Mouse (Mus musculus): ENCODE results near the gene Il25. TPM values are rescaled to one million over a fixed set of nuclear protein-coding genes. Genes with fewer than 3 reads are reported as not detected.
"Not testable (repeated sequence)": the region's sequence is repeated elsewhere in the genome, so short reads cannot be mapped to it uniquely, and the experiment has no call there.

Il25 gene
- polyA plus RNA-seq, 1 experiment, result 0.50 TPM

DNA sequence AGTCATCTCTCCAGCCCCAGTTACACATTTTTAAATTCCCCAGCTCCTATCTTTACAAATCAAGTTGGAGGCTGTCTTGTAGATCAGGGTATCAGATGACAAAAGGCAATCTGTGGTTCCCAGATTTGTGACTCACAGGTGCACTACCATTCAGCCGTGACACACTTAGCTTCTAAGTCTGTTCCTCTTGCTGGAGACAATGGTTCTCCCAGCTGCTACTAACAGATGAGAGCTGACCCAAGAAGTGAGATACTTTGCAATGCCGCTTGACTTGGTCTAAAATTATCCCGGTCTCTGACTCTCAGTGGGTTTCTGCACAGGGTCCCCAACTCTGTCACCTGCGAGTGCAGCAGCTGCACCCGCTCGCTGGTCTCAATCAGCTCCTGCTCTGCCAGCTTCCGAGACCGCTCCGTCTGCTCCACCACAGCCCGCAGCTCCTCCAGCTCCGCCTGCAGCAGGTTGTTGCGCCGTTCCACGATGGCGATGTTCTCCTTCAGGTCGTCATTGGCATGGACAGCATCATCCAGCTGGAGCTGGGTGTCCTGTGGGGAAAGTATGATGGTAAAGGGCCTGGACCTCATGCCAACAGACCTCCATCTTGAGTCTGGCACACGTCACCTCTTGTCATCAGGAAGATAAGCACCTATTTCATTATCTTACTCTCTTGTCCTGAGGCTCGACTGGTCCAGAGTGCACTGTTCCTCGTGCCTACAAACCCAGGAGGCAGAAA, 13.6 kb downstream of the Il25 start:
- WGBS, result 72% methylated on average over 19 of the region's 19 CpGs
- DNase-seq (ENCODE audit: low read depth, low spot score), result no peak

DNA sequence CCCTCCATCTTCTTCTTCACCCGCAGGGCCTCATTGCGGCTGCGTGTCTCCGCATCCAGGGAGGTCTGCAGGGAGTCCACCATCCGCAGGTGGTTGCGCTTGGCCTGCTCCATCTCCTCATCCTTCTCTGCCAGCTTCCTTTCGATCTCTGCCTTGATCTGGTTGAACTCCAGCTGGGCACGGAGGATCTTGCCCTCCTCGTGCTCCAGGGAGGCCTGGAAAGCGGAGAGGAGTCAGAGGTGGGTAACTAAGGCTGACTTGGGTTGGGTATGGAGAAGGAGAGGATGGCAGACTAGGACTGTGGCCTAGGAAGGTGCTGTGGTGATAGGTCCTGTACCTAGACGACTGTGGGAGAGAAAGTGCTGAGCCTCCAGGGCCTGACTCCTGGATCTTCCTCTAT, 14.5 kb downstream of the Il25 start:
- DNase-seq (ENCODE audit: low read depth, low spot score), result not testable (repeated sequence)
- 84% methylated on average over 11 of the region's 11 CpGs for WGBS

DNA sequence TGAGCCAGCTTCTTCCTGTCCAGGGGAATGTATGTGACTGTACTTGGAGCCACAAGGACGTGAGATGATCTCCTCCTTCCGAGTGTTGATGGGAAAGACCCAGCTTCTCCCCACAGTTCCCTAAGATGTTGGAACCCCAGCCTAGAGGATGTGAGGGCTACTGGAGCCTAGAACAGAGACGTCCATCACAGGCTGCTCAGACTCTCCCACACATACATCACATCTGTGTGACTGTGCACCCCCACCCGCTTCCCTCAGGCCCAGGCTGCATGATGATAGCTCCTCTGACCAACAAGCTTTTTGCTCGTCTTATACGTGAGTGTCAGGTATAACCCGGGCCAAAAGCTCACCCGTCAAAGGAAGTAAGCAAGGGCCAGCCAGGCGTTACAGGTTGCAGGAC, 16.3 kb downstream of the Il25 start:
- WGBS, result 81% methylated on average over 9 of the region's 9 CpGs
- DNase-seq (ENCODE audit: low read depth, low spot score), result no peak

DNA sequence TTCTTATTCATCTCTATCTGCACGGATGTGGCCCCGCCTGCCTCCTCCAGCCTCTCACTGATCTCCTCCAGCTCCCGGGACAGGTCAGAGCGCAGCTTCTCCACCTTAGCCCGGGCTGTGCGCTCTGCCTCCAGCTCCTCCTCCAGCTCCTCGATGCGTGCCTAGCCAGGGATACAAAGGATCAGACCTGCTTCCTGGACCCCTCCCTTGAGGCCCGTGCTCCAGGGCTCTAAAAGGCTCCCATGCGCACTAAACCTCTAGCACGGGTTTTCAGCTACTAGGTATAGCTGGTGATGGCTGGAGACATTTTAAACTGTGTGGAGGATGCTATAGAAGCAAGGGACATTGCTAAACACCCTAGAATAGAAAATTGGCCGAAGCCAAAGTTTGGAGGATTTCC, 18.0 kb downstream of the Il25 start:
- WGBS, result 52% methylated on average over 12 of the region's 12 CpGs
- no peak for DNase-seq (ENCODE audit: low read depth, low spot score)

DNA sequence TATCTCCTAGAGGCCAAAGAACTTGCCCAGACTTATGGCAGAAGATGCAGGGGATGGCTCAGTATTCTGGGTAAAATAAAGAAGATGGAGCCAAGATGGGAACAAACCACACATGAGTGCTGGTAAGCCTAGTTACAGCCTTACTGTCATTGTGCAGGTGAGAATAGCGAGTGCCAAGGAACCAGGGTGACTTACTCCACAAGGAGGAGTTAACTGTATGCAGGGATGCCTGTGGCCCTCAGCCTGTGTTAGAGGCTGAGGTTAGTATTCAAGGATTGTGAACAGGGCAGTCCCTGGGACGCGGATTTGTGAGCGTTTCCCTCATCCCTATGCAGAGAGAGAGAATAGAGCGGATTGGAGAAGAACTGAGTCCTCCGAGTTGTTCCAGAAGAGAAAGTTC, 19.1 kb downstream of the Il25 start:
- WGBS, result 87% methylated on average over 6 of the region's 6 CpGs
- no peak for DNase-seq (ENCODE audit: low read depth, low spot score)

DNA sequence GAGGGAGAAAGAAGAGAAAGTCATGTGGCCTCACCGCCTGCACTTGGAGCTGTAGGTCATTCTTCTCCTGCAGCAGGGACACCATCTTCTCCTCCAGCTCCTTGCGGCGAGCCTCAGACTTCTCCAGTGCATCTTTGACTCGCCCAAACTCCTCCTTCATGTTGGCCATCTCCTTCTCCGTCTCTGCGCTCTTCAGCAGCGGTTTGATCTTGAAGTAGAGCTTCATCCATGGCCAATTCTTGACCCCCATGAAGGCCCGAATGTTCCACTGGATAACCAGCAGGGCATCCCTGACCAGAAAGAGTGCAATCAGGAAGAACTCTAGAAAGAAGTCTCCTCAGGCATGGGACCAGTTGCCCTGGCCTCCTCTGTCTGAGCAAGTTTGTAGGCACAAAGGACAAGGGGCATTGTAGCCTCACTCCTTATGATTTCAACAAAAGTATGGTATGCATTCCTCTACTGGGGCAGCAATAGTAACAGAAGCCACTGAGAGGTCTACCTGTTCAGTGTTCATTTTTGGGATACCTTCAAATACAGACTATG, 21.2 kb downstream of the Il25 start:
- no peak for DNase-seq (ENCODE audit: low read depth, low spot score)
- 87% methylated on average over 8 of the region's 8 CpGs for WGBS

DNA sequence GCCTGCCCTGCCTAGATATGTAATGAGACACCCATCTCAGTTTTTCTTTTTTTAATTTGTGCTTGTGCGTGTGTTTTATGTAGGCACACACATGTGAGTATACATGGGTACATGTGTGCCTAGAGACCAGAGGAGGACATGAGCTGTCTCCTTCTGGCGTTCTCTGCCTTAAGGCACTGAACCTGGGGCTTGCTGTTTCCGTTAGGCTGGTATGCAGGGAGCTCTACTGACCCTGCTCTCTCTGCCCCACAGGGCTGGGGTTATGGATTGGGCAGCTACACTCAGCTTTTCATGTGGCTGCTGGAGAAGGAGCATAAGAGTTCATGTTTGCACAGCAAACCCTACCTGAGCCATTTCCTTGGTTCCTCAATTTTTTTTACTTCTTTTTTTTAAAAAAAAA, 22.0 kb downstream of the Il25 start:
- 78% methylated on average over 3 of the region's 3 CpGs for WGBS
- DNase-seq (ENCODE audit: low read depth, low spot score), result no peak

DNA sequence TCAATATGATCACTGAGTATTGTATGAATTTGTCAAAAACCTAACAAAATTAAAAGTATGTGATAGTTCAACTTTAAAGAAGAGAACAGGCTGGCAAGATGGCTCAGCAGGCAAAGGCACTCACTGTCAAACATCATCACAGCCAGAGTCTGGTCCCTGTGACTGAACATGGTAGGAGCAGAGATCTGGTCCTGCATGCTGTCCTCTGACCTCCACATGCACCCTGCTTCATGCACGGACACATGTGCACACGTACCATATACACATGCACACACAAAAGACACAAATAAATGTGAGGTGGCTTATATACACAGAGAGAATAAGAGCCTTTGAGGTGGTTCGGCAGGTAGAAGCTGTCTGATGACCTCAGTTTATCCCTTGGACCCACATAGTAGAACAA, 23.0 kb downstream of the Il25 start:
- WGBS, result 74% methylated on average over 3 of the region's 3 CpGs
- no peak for DNase-seq (ENCODE audit: low read depth, low spot score)

DNA sequence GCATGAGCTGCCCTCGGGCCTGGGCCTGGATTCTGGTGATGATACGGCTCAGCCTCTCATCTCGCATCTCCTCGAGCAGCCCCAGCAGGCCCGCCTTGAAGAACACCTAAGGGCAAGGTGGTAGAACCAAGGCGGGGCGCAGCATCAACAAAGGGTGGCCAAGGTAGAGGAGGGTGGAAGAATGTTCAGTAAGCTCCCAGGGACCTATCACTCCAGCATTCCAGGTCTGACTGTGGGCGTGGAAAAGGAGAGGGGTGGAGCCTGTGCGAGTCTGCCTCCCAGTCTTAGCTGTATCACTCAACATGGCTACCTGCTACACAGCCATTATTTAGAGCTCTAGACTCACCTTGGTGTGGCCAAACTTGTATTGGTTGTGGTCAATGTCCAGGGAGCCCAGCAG, 24.0 kb downstream of the Il25 start:
- 71% methylated on average over 9 of the region's 9 CpGs for WGBS
- DNase-seq (ENCODE audit: low read depth, low spot score), result no peak

DNA sequence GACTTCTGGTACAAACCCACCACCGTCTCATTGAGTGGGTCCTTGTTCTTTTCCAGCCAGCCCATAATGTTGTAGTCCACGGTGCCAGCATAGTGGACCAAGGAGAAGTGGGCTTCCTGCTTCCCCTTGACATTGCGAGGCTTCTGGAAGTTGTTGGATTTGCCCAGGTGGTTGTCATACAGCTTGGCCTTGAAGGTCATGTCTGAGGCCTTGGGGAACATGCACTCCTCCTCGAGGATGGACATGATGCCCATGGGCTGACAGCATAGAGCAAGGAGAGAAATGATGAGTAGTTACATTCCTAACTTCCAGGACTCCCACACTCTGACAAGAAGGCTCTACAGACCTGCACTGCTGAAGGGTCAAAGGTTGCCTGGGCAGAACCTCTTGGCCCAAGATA, 26.0 kb downstream of the Il25 start:
- DNase-seq (ENCODE audit: low read depth, low spot score), result no peak
- WGBS, result 71% methylated on average over 4 of the region's 4 CpGs

DNA sequence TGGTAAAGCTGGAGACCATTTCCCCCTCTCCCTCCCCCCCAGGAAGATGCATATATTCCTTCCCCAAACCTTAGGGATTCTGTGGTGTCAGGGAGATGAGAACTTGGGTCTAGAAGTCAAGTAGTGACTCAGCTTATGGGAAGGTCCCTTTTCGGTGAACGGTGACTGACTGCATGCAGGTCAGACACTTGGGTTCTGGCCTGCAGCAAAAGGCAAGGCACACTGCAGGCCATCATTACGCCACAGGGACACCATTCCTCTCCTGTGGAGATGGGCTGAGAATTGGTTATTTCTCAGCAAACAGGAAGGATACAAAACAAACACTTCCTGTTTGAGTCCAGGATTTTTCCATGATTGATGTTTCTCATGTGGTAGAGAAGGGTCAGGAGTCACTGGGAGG, 26.7 kb downstream of the Il25 start:
- WGBS, result 87% methylated on average over 3 of the region's 3 CpGs

DNA sequence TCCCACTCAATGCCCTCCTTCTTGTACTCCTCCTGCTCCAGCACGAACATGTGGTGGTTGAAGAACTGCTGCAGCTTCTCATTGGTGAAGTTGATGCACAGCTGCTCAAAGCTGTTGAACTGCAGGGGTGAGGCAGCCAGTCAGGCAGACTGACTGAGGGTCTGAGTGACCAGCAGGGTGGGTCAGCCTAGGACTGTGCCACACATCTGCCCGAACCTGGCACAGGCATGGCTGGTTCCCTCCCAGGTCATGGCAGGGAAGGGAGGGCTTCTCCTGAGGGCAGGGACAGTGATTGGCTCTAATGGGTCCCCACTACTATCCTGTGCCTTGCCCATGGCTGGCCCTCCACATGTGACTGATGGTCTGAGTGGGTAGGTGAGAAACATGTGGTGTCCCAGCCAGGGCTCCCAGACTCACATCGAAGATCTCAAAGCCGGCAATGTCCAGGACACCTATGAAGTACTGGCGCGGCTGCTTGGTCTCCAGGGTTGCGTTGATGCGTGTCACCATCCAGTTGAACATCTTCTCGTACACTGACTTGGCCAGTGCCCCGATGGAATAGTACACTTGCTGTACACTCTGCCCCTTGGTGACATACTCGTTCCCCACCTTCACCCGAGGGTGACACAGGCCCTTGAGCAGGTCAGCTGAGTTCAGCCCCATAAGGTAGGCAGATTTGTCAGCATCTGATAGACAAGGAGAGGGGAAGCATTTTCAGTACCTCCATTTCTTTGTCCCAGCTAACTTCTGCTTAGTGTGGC, 27.5 kb downstream of the Il25 start:
- WGBS, result 87% methylated on average over 12 of the region's 12 CpGs
- not testable (repeated sequence) for DNase-seq (ENCODE audit: low read depth, low spot score)

More for the DNA sequence above, 26.7 kb downstream of the Il25 start:
- no peak for DNase-seq (ENCODE audit: low read depth, low spot score)

DNA sequence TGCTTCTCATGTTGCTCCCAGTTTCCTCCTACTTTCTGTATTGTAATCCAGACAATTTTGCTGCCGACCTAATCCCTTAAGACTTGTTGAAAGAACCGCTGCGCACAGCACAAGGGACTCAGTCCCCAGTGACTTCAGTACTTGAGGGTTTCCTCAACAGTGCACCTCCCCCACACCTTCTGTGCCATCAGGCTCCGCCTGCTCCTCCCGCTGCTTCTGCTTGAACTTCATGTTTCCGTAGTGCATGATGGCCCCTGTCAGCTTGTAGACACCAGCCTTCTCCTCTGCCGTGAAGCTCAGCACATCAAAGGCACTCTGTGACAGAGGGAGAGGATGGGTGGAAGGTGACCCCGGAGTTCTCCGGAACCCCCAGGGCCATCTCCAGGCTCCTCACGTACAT, 28.3 kb downstream of the Il25 start:
- 59% methylated on average over 10 of the region's 10 CpGs for WGBS
- no peak for DNase-seq (ENCODE audit: low read depth, low spot score)

DNA sequence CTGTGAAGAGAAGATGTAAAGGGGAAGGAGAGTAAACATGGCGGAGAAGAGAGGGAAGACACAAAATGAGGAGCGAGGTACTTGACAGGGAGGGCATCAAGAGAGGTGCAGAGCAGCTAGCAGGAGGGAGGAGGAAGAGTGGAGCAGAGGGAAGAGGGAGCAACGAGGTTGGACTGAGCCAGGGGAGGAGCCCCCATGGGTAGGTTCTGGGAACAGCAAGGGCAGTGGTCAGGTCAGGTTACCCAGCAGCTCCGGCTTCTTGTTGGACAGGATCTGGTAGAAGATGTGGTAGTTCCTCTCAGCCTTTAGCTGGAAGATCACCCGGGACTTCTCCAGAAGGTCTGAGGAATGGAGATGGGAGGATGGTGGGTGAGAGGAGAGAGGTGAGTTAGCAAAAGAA, 29.0 kb downstream of the Il25 start:
- DNase-seq (ENCODE audit: low read depth, low spot score), result no peak
- 71% methylated on average over 5 of the region's 5 CpGs for WGBS

DNA sequence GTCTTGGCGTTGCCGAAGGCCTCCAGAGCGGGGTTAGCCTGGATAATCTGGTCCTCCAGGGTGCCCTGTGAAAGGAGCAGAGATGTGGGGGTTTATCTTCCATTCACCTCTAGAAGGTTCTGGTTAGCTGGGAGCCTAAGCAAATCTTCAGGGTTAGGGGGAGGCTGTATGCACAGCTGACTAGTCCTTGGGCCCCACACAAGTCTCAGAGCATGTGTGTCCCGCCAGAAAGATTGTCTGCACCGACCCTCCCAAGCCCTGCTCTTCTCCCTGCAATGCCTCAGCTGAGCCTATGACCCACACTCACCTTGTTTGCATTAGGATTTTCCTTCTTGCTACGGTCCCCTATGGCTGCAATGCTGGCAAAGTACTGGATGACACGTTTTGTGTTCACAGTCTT, 30.2 kb downstream of the Il25 start:
- DNase-seq (ENCODE audit: low read depth, low spot score), result no peak
- 72% methylated on average over 7 of the region's 7 CpGs for WGBS

DNA sequence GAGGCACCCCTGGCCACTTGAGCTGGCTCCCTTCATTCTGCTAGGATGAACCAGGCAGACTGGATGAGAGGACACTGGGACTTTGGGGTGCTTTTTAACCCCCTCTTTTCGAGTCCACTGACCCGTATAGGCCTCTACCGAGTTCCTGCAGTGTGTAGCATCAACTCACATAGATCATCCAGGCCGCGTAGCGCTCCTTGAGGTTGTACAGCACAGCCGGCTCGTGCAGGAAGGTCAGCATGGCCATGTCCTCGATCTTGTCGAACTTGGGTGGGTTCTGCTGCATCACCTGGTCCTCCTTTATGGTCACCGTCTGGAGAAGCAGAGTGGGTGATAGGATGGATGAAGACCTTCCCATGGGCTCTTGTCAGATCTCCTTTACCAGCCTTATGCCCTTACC, 31.2 kb downstream of the Il25 start:
- WGBS, result 84% methylated on average over 11 of the region's 11 CpGs
- DNase-seq (ENCODE audit: low read depth, low spot score), result no peak

DNA sequence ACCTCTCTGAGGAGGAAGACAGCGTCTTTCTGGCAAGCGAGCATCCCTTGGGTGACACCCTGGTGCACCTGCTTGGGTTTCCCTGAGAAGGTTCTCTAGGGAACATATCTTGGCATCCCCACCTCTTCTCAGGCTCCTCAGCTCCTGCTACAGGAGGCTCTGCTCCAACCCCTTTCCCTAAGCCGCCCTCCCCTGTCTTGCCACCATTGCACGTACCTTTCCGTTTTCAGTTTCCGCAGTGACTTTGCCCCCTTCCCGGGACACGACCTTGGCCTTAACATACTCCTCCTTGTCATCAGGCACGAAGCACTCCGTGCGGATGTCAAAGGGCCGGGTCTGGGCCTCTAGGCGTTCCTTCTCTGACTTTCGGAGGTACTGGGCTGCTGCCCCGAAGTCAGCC, 32.5 kb downstream of the Il25 start:
- 73% methylated on average over 15 of the region's 15 CpGs for WGBS
- DNase-seq (ENCODE audit: low read depth, low spot score), result no peak

DNA sequence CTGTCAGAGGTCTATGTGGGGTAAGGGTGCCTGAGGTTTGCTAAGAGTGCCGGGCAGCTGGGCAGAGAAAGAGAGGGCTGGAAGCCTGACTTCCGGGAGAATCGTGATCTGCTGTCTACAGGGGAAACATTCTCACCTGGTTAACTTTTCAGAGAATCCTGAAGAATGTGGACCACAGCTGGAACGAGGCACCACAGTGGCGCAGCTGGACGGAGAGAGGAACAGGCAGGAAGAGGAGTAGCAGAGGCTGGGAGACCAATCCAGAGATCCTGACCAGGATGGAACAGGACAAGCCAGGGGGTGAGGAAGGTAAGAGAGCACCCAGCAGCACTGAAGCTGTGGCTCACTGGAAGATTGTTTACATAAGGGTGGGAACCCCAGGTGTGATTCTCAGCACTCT, 33.1 kb downstream of the Il25 start:
- 47% methylated on average over 6 of the region's 6 CpGs for WGBS

DNA sequence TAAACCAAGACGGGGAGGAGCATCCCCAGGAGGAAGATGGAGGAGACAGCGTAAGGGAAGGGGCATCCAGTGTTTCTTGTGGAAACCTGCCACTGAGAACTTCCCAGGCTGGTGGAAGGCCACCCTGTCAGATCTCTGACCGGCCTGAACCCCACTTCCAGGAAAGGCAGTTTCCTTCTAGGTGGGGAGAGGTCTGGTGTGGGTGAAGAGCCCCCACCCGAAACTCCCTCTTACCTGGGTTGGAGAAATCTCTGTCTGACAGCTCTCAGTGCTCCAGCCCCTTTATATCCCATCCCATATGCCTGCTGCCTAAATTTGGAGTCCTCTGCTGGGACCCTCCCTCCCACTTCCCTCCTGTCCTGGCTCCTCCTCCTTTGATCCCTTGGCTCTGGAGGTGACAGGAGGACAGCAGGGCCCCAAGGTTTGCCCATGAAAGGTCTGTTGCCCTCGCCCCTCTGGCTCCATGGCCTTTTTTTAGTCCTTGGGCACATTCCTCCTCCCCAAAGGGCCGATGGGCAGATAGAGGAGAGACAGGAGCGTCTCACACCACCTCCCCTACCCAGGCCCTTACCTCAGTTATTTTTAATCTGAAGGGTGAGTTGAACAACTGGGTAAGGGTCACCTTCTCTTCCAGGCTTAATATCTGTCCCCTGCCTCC, 34.0 kb downstream of the Il25 start, which contains the start of gene Myh6:
Gene Myh6, minus strand, starts transcription at position 608 of the 658 bp plus-strand sequence.
- DNase-seq (ENCODE audit: low read depth, low spot score), result no peak
- 75% methylated on average over 7 of the region's 7 CpGs for WGBS

More for the DNA sequence above, 33.1 kb downstream of the Il25 start:
- no peak for DNase-seq (ENCODE audit: low read depth, low spot score)

DNA sequence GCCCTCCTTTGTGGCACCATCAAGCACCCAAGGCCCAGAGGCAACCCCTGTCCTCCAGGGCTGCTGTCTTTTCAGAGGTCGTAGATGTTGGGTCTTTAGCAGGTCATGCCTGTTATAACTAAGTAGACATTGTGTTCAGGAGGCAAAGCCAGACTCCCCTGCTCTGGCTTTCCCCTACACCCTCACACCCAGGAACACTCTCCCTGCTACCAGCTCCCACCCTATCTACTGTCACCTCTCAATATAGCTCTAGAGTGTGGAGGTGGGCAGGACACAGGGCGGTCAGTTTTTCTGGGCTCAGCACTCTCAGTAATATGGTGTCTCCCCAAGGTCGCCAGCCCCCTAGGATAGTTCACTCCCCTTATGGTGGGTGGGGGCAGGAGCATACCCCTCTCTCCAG, 35.4 kb downstream of the Il25 start:
- WGBS, result 88% methylated on average over 3 of the region's 3 CpGs
- no peak for DNase-seq (ENCODE audit: low read depth, low spot score)

DNA sequence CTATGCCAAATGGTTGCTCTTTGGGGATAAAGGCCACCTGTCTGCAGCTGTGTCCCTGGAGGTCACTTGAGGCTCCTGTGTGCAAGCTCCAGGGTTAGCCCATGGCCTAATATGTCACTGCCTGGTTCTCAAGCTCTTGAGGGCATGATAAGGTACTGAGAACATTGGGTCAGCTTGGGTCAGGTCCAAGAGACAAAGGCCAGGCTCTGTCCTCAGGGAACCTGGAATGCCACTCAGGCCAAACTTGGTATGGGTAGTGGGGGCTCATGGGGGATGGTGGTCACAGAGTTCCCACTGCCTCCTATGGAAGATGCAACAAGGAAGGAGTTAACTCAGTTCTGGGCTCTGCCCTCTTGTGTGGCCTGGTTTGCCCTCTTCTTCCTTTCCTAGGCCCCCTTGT, 35.8 kb downstream of the Il25 start:
- DNase-seq (ENCODE audit: low read depth, low spot score), result no peak

Measured in large intestine, adult 2 months (tissue).